Mouse (Mus musculus) left cerebral cortex, postnatal 10 days (tissue): ENCODE measurements around the gene Gm21775. TPM values are rescaled to one million over a fixed set of nuclear protein-coding genes. Genes with fewer than 3 reads are reported as not detected.
"Not testable (repeated sequence)": the region's sequence is repeated elsewhere in the genome, so short reads cannot be mapped to it uniquely, and the experiment has no call there.

Experiments used
- DNase-seq, 2 experiments: peaks; one replicate each; pipeline ENCODE4 v3.0.0; 2021 to 2022; ENCODE audit warnings: low spot score in 2 of 2, mixed read lengths in 1 of 2; ENCODE audit errors: extremely low spot score in 1 of 2
- intact Hi-C: fragments of 180-260 bp; cut with DNase I; formaldehyde crosslinking; loops from one replicate; pipeline ENCODE4 v1.15.1; 2025
- total RNA-seq, 2 experiments: library from RNA; stranded (reverse); gene quantifications; 2 replicates each; pipeline ENCODE4 v1.2.3; 2021

The Gm21775 gene
- total RNA-seq = not detected

GRCm38 (mm10) chrY:10553153-10553552 is at the start of gene Gm21775:
Gene Gm21775 (plus strand): TSS chrY:10553453.
- DNase-seq, intact Hi-C loops: not testable (repeated sequence)

DNA sequence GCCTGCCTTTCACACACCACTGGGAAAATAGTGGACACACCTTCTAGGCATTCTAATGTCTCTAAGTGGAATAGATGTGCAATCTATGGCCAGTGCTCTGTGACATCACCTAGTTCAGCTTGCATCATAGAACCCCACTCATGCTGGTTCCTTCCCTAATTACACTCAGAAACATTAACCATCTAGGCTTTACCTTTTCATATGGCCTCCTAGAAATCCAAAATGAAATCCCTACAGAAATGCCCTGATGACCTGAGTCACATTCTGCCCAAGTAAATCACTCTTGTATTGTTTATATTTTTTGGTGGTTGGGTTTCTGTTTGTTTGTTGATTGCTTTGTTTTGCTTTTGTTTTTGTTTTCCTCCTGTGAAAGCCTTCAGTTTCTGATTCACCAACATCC is 17.3 kb upstream of the Gm21775 start, which contains the start of gene Gm20737:
Gene Gm20737, minus strand, starts transcription at position 101 of the 400 bp plus-strand sequence.
- DNase-seq = not testable (repeated sequence)

More for the DNA sequence above, 17.3 kb upstream of the Gm21775 start, which contains the start of gene Gm20737:
- intact Hi-C loops = not testable (repeated sequence)

Other genes with a start within 250 kb of the Gm21775 start
- not detected for gene Gm20834, start 228.9 kb upstream of the Gm21775 start, total RNA-seq
- gene Gm28510, start 140.7 kb upstream of the Gm21775 start, total RNA-seq = not detected
- gene Gm20737, start 17.4 kb upstream of the Gm21775 start, total RNA-seq = not detected
- not detected for gene Gm21900, start 62.9 kb downstream of the Gm21775 start, total RNA-seq
- gene Gm20777, start 199.0 kb downstream of the Gm21775 start, total RNA-seq = not detected